Mouse (Mus musculus) liver, embryonic 16.5 days (tissue): Measurements from ENCODE around the gene Cbfa2t3. TPM values are rescaled to one million over a fixed set of nuclear protein-coding genes. Genes with fewer than 3 reads are reported as not detected.
A peak's percentile ranks its signal among the peaks of the same experiment; 100 is the strongest.

Experiments
- ATAC-seq: fragments of 200-750 bp; cut with Nextera tagmentation; 2 replicates; pipeline ENCODE4 v1.8.0; 2017; ENCODE audit warnings: low read depth, mild to moderate bottlenecking, moderate number of reproducible peaks, moderate library complexity
- H3K27ac ChIP-seq: fragments of 300-500 bp; sonication (generic); 2 replicates; pipeline ENCODE4 v1.5.1; 2014; ENCODE audit warnings: mild to moderate bottlenecking, low read length
- H3K27me3 ChIP-seq: fragments of 300-500 bp; sonication (generic); 2 replicates; pipeline ENCODE4 v1.6.1; 2014; ENCODE audit warnings: low read depth, low read length, mixed read lengths; ENCODE audit not compliant: control insufficient read depth, insufficient read depth
- H3K36me3 ChIP-seq: fragments of 300-500 bp; sonication (generic); 2 replicates; pipeline ENCODE4 v1.6.1; 2014; ENCODE audit warnings: mild to moderate bottlenecking; ENCODE audit not compliant: control insufficient read depth, insufficient read depth
- H3K4me1 ChIP-seq: fragments of 300-500 bp; sonication (generic); 2 replicates; pipeline ENCODE4 v1.6.1; 2014; ENCODE audit warnings: low read depth, low read length, mixed read lengths; ENCODE audit not compliant: control insufficient read depth
- H3K4me2 ChIP-seq: fragments of 300-500 bp; sonication (generic); 2 replicates; pipeline ENCODE4 v1.6.1; 2014; ENCODE audit warnings: low read depth, low read length, mixed read lengths
- H3K4me3 ChIP-seq: fragments of 300-500 bp; sonication (generic); 2 replicates; pipeline ENCODE4 v1.5.1; 2014; ENCODE audit warnings: low read depth, mild to moderate bottlenecking, low read length
- H3K9ac ChIP-seq: fragments of 300-500 bp; sonication (generic); 2 replicates; pipeline ENCODE4 v1.6.1; 2014; ENCODE audit warnings: low read depth, low read length
- H3K9me3 ChIP-seq: fragments of 300-500 bp; sonication (generic); replicated peaks from 2 replicates; pipeline ENCODE4 v1.6.1; 2016; ENCODE audit warnings: low read length; ENCODE audit not compliant: control insufficient read depth
- WGBS: fragments of 180-500 bp; shearing (Covaris S2); extraction: QIAGEN DNeasy Blood & Tissue Kit; methylation state at CpG from one replicate; pipeline ENCODE4 v1.1.7; 2014; ENCODE audit not compliant: insufficient replicate concordance; 5-methylcytosine and 5-hydroxymethylcytosine counted together
- polyA plus RNA-seq: library from polyadenylated mRNA; unstranded; fragments of >200 nt; fragmentation: Nextera tagmentation; extraction: Ambion mirVana; gene quantifications from 2 replicates; pipeline ENCODE4 v1.2.1, GENCODE M21; 2015

Cbfa2t3 gene
- polyA plus RNA-seq, 1 experiment from 2014 or later = 3.3 TPM

DNA sequence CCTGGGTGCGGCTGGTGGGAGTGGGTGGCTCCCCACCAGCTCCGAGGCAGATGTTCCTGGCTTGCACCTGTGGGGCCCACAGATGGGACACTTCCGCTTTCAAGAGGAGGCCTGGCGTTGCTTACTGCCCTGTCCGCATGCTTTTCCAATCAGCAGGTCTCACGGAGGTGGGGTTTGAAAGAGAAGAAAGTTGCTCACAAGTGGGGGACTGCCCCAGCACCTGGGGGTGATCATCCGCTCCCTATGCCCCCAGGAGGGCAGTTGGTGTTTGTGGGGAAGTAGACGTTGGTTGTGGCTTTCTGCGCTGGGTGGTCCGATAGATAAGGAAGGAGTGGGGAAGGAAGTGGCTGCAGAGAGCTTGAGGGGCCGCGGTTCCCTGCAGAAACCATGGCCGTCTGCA, 1.7 kb upstream of the Cbfa2t3 start:
- no peaks in the 10 kb centered on the region for H3K9me3 ChIP-seq
- H3K27ac ChIP-seq = peak overlapping the region; percentile 57
- ATAC-seq = peak; percentile 31
- peaks cover 75% of the 10 kb centered on the region for H3K4me1 ChIP-seq
- 8% methylated on average over 13 of the region's 13 CpGs for WGBS
- H3K36me3 ChIP-seq = no peaks in the 10 kb centered on the region
- H3K4me3 ChIP-seq = no peak overlapping the region
- H3K9ac ChIP-seq = peak overlapping the region; percentile 19
- H3K4me2 ChIP-seq = peak overlapping the region; percentile 38
- no peaks in the 10 kb centered on the region for H3K27me3 ChIP-seq

GRCm38 (mm10) chr8:122698254-122698768, 598 bp downstream of the Cbfa2t3 start:
- no peaks in the 10 kb centered on the region for H3K27me3 ChIP-seq
- H3K9ac ChIP-seq = peak overlapping the region; percentile 56
- 4% methylated on average over 5 of the region's 5 CpGs for WGBS
- H3K36me3 ChIP-seq = no peaks in the 10 kb centered on the region
- peak overlapping the region; percentile 58 for H3K4me3 ChIP-seq
- no peaks in the 10 kb centered on the region for H3K9me3 ChIP-seq
- H3K4me2 ChIP-seq = peak overlapping the region; percentile 64
- H3K4me1 ChIP-seq = peaks cover 96% of the 10 kb centered on the region
- ATAC-seq = 0 out of 2 replicates have a peak, but pooled peaks have one; percentile 14
- peak overlapping the region; percentile 57 for H3K27ac ChIP-seq

GRCm38 (mm10) chr8:122697586-122697985, 1.3 kb downstream of the Cbfa2t3 start:
- no peaks in the 10 kb centered on the region for H3K9me3 ChIP-seq
- no peaks in the 10 kb centered on the region; the same call in 1 of the 2 replicates for H3K27me3 ChIP-seq
- 12% methylated on average over 6 of the region's 6 CpGs for WGBS
- peak overlapping the region; percentile 56 for H3K9ac ChIP-seq
- H3K36me3 ChIP-seq = no peaks in the 10 kb centered on the region
- H3K4me1 ChIP-seq = peaks cover 100% of the 10 kb centered on the region
- peak overlapping the region; percentile 58 for H3K4me3 ChIP-seq
- ATAC-seq = no peak
- peak overlapping the region; percentile 64 for H3K4me2 ChIP-seq
- peak overlapping the region; percentile 57; the same call in 1 of the 2 replicates for H3K27ac ChIP-seq

DNA sequence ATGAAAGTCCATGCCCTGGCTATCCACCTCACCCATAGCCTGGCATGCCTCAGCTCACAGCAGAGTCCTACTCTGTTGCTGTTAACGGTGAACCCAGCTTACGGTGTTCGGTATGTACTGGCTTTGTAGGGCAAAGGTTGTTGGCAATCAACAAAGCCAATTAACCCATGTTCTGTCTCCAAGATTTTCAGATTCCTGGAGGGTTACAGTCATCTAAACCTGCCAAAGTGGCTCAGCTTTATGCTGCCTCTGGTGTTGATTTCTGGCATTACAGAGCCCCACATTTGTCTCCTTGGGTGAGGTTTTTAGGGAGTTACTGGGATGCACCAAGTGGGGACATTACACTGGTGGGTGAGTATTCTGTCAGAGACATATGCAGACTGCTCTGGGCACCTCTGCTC, 1.7 kb downstream of the Cbfa2t3 start:
- ATAC-seq = 0 out of 2 replicates have a peak, but pooled peaks have one; percentile 9
- peak overlapping the region; percentile 64 for H3K4me2 ChIP-seq
- WGBS = 20% methylated on average over 3 of the region's 3 CpGs

GRCm38 (mm10) chr8:122695438-122696042, 3.4 kb downstream of the Cbfa2t3 start:
- Histone ChIP-seq H3K36me3 (no peaks in the 10 kb centered on the region), H3K4me3 (peak overlapping the region; percentile 58), H3K9me3 (no peaks in the 10 kb centered on the region), H3K9ac (peak overlapping the region; percentile 20; the same call in 1 of the 2 replicates), H3K27me3 (no peaks in the 10 kb centered on the region; the same call in 1 of the 2 replicates), H3K27ac (peak overlapping the region; percentile 24; the same call in 1 of the 2 replicates), H3K4me2 (peak overlapping the region; percentile 64), H3K4me1 (peaks cover 95% of the 10 kb centered on the region)
- WGBS = 45% methylated on average over 7 of the region's 7 CpGs
- ATAC-seq = no peak

More for the DNA sequence above, 1.7 kb downstream of the Cbfa2t3 start:
- no peaks in the 10 kb centered on the region for H3K36me3 ChIP-seq
- peak overlapping the region; percentile 58 for H3K4me3 ChIP-seq
- H3K27ac ChIP-seq = no peak overlapping the region
- no peaks in the 10 kb centered on the region; the same call in 1 of the 2 replicates for H3K27me3 ChIP-seq
- H3K9ac ChIP-seq = peak overlapping the region; percentile 56
- peaks cover 100% of the 10 kb centered on the region for H3K4me1 ChIP-seq
- no peaks in the 10 kb centered on the region for H3K9me3 ChIP-seq

GRCm38 (mm10) chr8:122692152-122692551, 6.8 kb downstream of the Cbfa2t3 start:
- ATAC-seq = no peak
- Histone ChIP-seq H3K9ac (no peak overlapping the region), H3K4me2 (no peak overlapping the region), H3K9me3 (no peaks in the 10 kb centered on the region), H3K27me3 (no peaks in the 10 kb centered on the region; the same call in 1 of the 2 replicates), H3K36me3 (no peaks in the 10 kb centered on the region), H3K4me1 (peaks cover 77% of the 10 kb centered on the region), H3K4me3 (no peak overlapping the region), H3K27ac (no peak overlapping the region)
- WGBS = 49% methylated on average over 8 of the region's 8 CpGs

DNA sequence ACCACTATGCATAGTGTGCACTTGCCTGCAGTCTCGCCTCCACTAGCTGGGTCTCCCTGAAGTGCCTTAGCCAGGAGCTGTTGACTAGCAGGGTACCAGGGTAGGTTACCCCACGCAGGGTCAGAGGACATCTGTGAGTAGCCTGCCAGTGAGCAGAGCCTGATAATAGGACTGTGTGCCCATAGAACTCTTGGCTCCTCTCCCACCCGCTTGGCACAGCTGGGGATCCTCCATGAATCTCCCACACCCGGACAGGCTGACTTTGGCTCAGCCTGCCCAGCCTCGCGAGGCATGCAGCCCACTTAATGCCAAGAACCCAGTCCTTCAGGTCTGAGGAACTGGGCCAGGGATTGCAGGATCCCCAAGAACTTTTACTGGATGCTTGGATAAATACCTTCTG, 7.9 kb downstream of the Cbfa2t3 start:
- 72% methylated on average over 6 of the region's 6 CpGs for WGBS
- H3K4me1 ChIP-seq = peaks cover 77% of the 10 kb centered on the region
- H3K27me3 ChIP-seq = no peaks in the 10 kb centered on the region; the same call in 1 of the 2 replicates
- H3K4me3 ChIP-seq = no peak overlapping the region
- H3K4me2 ChIP-seq = no peak overlapping the region
- H3K9me3 ChIP-seq = no peaks in the 10 kb centered on the region
- no peak overlapping the region for H3K27ac ChIP-seq
- H3K9ac ChIP-seq = no peak overlapping the region
- ATAC-seq = no peak
- no peaks in the 10 kb centered on the region for H3K36me3 ChIP-seq

DNA sequence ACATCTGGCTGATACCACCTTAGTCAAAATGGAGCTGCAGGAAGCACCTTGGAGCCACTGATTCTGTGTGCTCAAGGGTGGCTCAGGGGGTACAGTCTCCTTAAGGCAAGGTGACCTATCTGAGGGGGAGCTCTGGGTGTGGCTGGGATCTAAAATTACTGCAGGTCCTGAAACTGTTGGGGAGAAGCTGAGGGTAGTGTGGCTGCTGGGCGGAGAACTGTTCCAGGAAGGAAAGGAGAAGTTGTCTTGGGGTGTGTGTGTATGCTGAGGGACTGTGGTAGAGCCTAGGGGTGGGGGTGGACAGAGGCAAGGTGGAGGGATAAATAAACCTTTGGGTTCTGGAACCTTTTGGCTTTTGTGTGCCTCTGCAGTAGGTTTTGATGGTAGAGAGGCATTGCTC, 9.6 kb downstream of the Cbfa2t3 start:
- no peak overlapping the region for H3K9ac ChIP-seq
- no peak overlapping the region for H3K4me3 ChIP-seq
- 42% methylated on average over 1 of the region's 1 CpGs for WGBS
- no peaks in the 10 kb centered on the region for H3K9me3 ChIP-seq
- peak overlapping the region; percentile 17; the same call in 1 of the 2 replicates for H3K27ac ChIP-seq
- peaks cover 77% of the 10 kb centered on the region for H3K4me1 ChIP-seq
- no peaks in the 10 kb centered on the region for H3K36me3 ChIP-seq
- no peak overlapping the region for H3K4me2 ChIP-seq
- ATAC-seq = no peak
- no peaks in the 10 kb centered on the region; the same call in 1 of the 2 replicates for H3K27me3 ChIP-seq

GRCm38 (mm10) chr8:122686879-122687278, 12.0 kb downstream of the Cbfa2t3 start:
- Histone ChIP-seq H3K4me1 (peaks cover 69% of the 10 kb centered on the region), H3K9me3 (no peaks in the 10 kb centered on the region), H3K4me2 (no peak overlapping the region), H3K9ac (no peak overlapping the region), H3K36me3 (no peaks in the 10 kb centered on the region), H3K27ac (no peak overlapping the region; the same call in 1 of the 2 replicates), H3K27me3 (0 out of 2 replicates have a peak, but pooled peaks cover 2% of the 10 kb centered on the region), H3K4me3 (no peak overlapping the region)
- no peak for ATAC-seq
- 72% methylated on average over 9 of the region's 9 CpGs for WGBS
